Mouse (Mus musculus): ENCODE data around the gene Gak. TPM values are rescaled to one million over a fixed set of nuclear protein-coding genes. Genes with fewer than 3 reads are reported as not detected.

Gene Gak
- polyA plus RNA-seq, 1 experiment from 2014 or later, result 61.2 TPM

DNA sequence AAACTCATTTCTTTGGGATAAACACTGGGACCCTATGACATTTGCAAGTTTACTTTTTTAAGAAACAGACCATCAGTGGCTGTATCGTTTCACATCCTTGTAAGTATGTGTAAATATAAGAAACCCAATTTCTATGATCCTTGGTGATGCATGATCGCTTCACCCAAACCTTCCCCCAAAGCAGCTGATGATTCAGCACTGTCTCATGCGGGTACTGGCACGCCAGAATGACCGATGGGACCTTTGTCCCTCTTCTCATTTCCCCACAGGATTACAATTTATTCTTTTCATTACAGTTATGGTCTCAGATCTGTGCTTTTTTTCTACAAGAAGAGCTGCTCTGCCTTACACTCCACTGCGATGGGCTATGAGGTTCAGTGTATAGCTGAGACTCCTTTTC, 56.5 kb downstream of the Gak start:
- 75% methylated on average over 6 of the region's 6 CpGs for WGBS
- H3K36me3 ChIP-seq (ENCODE audit: control insufficient read depth, insufficient read depth), result peaks cover 92% of the 10 kb centered on the region
- no peak overlapping the region for H3K27ac ChIP-seq (ENCODE audit: low read depth, low read length)

DNA sequence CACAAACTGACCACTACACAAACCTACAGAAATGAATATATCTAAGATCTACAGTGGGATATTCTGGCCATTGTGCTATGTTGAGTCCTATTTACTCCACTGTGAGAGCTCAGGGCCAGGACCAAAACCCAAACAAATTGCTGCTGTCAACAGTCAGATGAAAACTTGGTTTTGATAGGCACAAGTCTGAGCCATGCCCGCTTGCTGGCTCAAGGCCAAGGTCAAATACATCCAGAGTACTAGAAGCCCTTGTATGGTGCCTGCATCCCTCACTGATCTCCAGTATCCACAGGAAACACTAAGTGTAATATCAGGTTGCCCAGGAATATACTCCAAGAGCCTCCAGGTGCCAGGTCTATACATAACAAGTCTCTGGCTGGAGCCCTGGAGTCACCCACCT, 58.6 kb downstream of the Gak start:
- H3K9me3 ChIP-seq (ENCODE audit: control insufficient read depth), result no peaks in the 10 kb centered on the region
- peaks cover 81% of the 10 kb centered on the region for H3K36me3 ChIP-seq (ENCODE audit: control insufficient read depth, insufficient read depth)
- H3K4me1 ChIP-seq (replicated peaks; ENCODE audit: control insufficient read depth, insufficient read depth, low read length), result no peaks in the 10 kb centered on the region
- H3K9ac ChIP-seq (ENCODE audit: low read depth, low read length), result no peak overlapping the region
- ATAC-seq, result no peak
- no peak overlapping the region; the same call in 1 of the 2 replicates for H3K27ac ChIP-seq (ENCODE audit: low read depth, low read length)
- H3K27me3 ChIP-seq (replicated peaks; ENCODE audit: control insufficient read depth, insufficient read depth, low read length), result no peaks in the 10 kb centered on the region
- WGBS, result 93% methylated on average over 1 of the region's 1 CpGs
- TF ChIP-seq CTCF (IDR thresholded peaks at IDR 0.05; ENCODE audit: low read depth), result no peak
- H3K4me3 ChIP-seq (ENCODE audit: low read depth, low read length), result no peak overlapping the region
- no peak overlapping the region for H3K4me2 ChIP-seq (replicated peaks; ENCODE audit: low read depth)

More for the DNA sequence above, 56.5 kb downstream of the Gak start:
- Histone ChIP-seq H3K9ac (ENCODE audit: low read depth, low read length) (no peak overlapping the region), H3K4me1 (replicated peaks; ENCODE audit: control insufficient read depth, insufficient read depth, low read length) (no peaks in the 10 kb centered on the region), H3K9me3 (ENCODE audit: control insufficient read depth) (no peaks in the 10 kb centered on the region), H3K4me2 (replicated peaks; ENCODE audit: low read depth) (no peak overlapping the region), H3K27me3 (replicated peaks; ENCODE audit: control insufficient read depth, insufficient read depth, low read length) (no peaks in the 10 kb centered on the region), H3K4me3 (ENCODE audit: low read depth, low read length) (no peak overlapping the region)
- no peak for TF ChIP-seq CTCF (IDR thresholded peaks at IDR 0.05; ENCODE audit: low read depth)
- ATAC-seq, result no peak

DNA sequence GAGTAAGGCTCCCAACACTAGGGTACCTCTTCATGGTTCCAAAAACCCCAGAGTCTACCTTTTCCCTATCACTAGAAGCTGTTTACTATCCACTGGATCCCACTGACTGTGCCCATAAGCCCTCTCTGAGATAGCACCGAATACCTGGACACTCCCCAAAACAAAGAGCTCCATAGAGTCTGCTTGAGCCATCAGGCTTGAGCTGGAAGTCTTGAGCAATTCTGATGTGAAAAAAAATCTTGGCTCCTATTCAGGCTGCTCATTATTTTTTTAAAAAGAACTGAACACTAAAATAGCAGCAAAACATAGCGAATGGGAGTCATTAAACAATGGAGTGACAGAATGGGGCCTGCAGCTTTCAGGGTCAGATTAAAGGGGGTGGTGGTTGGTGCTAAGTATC, 62.5 kb downstream of the Gak start:
- Histone ChIP-seq H3K27me3 (replicated peaks; ENCODE audit: control insufficient read depth, insufficient read depth, low read length) (no peaks in the 10 kb centered on the region), H3K27ac (ENCODE audit: low read depth, low read length) (peak overlapping the region; percentile 8; the same call in 1 of the 2 replicates), H3K4me2 (replicated peaks; ENCODE audit: low read depth) (no peak overlapping the region), H3K4me3 (ENCODE audit: low read depth, low read length) (no peak overlapping the region), H3K4me1 (replicated peaks; ENCODE audit: control insufficient read depth, insufficient read depth, low read length) (no peaks in the 10 kb centered on the region), H3K9ac (ENCODE audit: low read depth, low read length) (no peak overlapping the region), H3K36me3 (ENCODE audit: control insufficient read depth, insufficient read depth) (peaks cover 49% of the 10 kb centered on the region), H3K9me3 (ENCODE audit: control insufficient read depth) (no peaks in the 10 kb centered on the region)
- no peak for TF ChIP-seq CTCF (IDR thresholded peaks at IDR 0.05; ENCODE audit: low read depth)
- ATAC-seq, result no peak
- WGBS, result 89% methylated on average over 2 of the region's 2 CpGs

GRCm38 (mm10) chr5:108566523-108566922, 63.0 kb downstream of the Gak start:
- Histone ChIP-seq H3K4me3 (ENCODE audit: low read depth, low read length) (no peak overlapping the region), H3K36me3 (ENCODE audit: control insufficient read depth, insufficient read depth) (peaks cover 43% of the 10 kb centered on the region), H3K4me1 (replicated peaks; ENCODE audit: control insufficient read depth, insufficient read depth, low read length) (no peaks in the 10 kb centered on the region), H3K4me2 (replicated peaks; ENCODE audit: low read depth) (no peak overlapping the region), H3K27ac (ENCODE audit: low read depth, low read length) (no peak overlapping the region), H3K9ac (ENCODE audit: low read depth, low read length) (no peak overlapping the region), H3K9me3 (ENCODE audit: control insufficient read depth) (no peaks in the 10 kb centered on the region), H3K27me3 (replicated peaks; ENCODE audit: control insufficient read depth, insufficient read depth, low read length) (no peaks in the 10 kb centered on the region)
- ATAC-seq, result no peak
- 87% methylated on average over 4 of the region's 4 CpGs for WGBS
- TF ChIP-seq CTCF (IDR thresholded peaks at IDR 0.05; ENCODE audit: low read depth), result no peak

DNA sequence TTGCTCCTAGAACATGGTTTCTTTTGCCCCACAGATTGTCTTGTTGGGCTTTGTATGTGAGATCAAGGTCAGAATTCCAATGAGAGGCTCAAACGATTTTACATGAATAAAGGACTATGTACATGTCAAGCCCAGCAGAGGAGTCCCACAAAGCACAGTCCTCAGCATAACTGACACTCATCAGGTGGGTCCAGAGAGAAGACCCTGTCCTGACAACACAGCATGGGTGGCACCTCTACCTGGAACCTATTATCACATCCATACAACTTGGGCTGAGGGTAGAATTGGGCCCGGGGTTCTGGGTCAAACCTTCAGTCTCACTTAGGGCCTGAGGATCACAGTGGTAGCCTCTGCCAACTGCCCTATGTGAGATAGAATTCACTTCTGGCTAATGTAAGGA, 64.2 kb downstream of the Gak start:
- Histone ChIP-seq H3K4me3 (ENCODE audit: low read depth, low read length) (no peak overlapping the region), H3K4me2 (replicated peaks; ENCODE audit: low read depth) (no peak overlapping the region), H3K27me3 (replicated peaks; ENCODE audit: control insufficient read depth, insufficient read depth, low read length) (no peaks in the 10 kb centered on the region), H3K9ac (ENCODE audit: low read depth, low read length) (no peak overlapping the region), H3K36me3 (ENCODE audit: control insufficient read depth, insufficient read depth) (peaks cover 31% of the 10 kb centered on the region), H3K27ac (ENCODE audit: low read depth, low read length) (no peak overlapping the region), H3K4me1 (replicated peaks; ENCODE audit: control insufficient read depth, insufficient read depth, low read length) (no peaks in the 10 kb centered on the region), H3K9me3 (ENCODE audit: control insufficient read depth) (no peaks in the 10 kb centered on the region)
- TF ChIP-seq CTCF (IDR thresholded peaks at IDR 0.05; ENCODE audit: low read depth), result no peak
- 88% methylated on average over 2 of the region's 2 CpGs for WGBS
- no peak for ATAC-seq

GRCm38 (mm10) chr5:108564346-108564745, 65.2 kb downstream of the Gak start:
- no peak overlapping the region for H3K4me3 ChIP-seq (ENCODE audit: low read depth, low read length)
- H3K4me2 ChIP-seq (replicated peaks; ENCODE audit: low read depth), result no peak overlapping the region
- 76% methylated on average over 3 of the region's 3 CpGs for WGBS
- TF ChIP-seq CTCF (IDR thresholded peaks at IDR 0.05; ENCODE audit: low read depth), result no peak
- H3K27ac ChIP-seq (ENCODE audit: low read depth, low read length), result no peak overlapping the region
- H3K9ac ChIP-seq (ENCODE audit: low read depth, low read length), result no peak overlapping the region
- no peaks in the 10 kb centered on the region for H3K4me1 ChIP-seq (replicated peaks; ENCODE audit: control insufficient read depth, insufficient read depth, low read length)
- ATAC-seq, result no peak
- peaks cover 21% of the 10 kb centered on the region for H3K36me3 ChIP-seq (ENCODE audit: control insufficient read depth, insufficient read depth)
- no peaks in the 10 kb centered on the region for H3K27me3 ChIP-seq (replicated peaks; ENCODE audit: control insufficient read depth, insufficient read depth, low read length)
- H3K9me3 ChIP-seq (ENCODE audit: control insufficient read depth), result no peaks in the 10 kb centered on the region

- Histone ChIP-seq H3K27ac (ENCODE audit: low read depth, low read length) (no peak overlapping the region), H3K9me3 (ENCODE audit: control insufficient read depth) (no peaks in the 10 kb centered on the region), H3K27me3 (replicated peaks; ENCODE audit: control insufficient read depth, insufficient read depth, low read length) (no peaks in the 10 kb centered on the region), H3K36me3 (ENCODE audit: control insufficient read depth, insufficient read depth) (peaks cover 2% of the 10 kb centered on the region; the same call in 1 of the 2 replicates), H3K9ac (ENCODE audit: low read depth, low read length) (no peak overlapping the region), H3K4me3 (ENCODE audit: low read depth, low read length) (no peak overlapping the region), H3K4me1 (replicated peaks; ENCODE audit: control insufficient read depth, insufficient read depth, low read length) (no peaks in the 10 kb centered on the region), H3K4me2 (replicated peaks; ENCODE audit: low read depth) (no peak overlapping the region)
- ATAC-seq, result peak; percentile 67
- no peak for TF ChIP-seq CTCF (IDR thresholded peaks at IDR 0.05; ENCODE audit: low read depth)
- WGBS, result 39% methylated on average over 2 of the region's 2 CpGs
Measured at GRCm38 (mm10) chr5:108562483-108562882, 67.1 kb downstream of the Gak start.
